Mouse (Mus musculus): ENCODE measurements at regions not wholly inside any gene's neighbourhood (a gene's known extent, or its start where the extent isn't known, plus 50 kb on each side); places are given as distances from the start of the nearest gene placed in this dataset.

DNA sequence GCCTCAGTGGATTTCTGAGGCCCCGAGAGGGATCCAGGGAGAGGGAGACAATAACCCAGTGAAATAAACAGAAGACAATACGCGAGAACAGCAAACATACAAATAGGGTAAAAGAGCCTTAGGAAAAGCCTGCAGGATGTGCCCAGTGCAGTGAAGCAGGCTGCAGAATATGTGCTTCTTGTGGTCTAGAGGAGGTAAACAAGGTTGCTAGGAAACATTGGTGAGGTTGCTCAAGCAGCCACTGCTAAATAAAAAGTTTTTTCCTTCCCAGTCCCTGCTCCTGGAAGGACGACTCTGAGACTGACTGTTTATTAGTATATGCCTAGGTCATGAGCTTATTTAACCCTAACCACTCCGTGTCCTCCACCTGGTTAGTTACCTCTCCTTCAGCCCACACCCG, 201.5 kb downstream of the Gadd45g start:
- Histone ChIP-seq H3K9ac (ENCODE audit: control insufficient read depth, low read depth, low read length, poor library complexity, severe bottlenecking) (no peak overlapping the region), H3K27ac (ENCODE audit: control insufficient read depth, low read depth, low read length) (no peak overlapping the region), H3K4me3 (ENCODE audit: control insufficient read depth in 1 of 2, insufficient read depth in 1 of 2, low read depth in 2 of 2, low read length in 2 of 2) (no peak overlapping the region), H3K36me3 (ENCODE audit: control insufficient read depth in 1 of 2, insufficient read depth in 2 of 2, low read length in 2 of 2) (no peaks in the 10 kb centered on the region), H3K9me3 (replicated peaks; ENCODE audit: insufficient read depth, low read length) (no peaks in the 10 kb centered on the region), H3K4me1 (ENCODE audit: control insufficient read depth in 1 of 2, insufficient read depth in 2 of 2, low read length in 2 of 2) (no peaks in the 10 kb centered on the region), H3K27me3 (ENCODE audit: control insufficient read depth in 1 of 2, insufficient read depth in 2 of 2, low read length in 2 of 2) (no peaks in the 10 kb centered on the region), H3K79me2 (ENCODE audit: control insufficient read depth, insufficient read depth, low read length, poor library complexity) (no peaks in the 10 kb centered on the region)
- DNase-seq (ENCODE audit: low read depth, low spot score): no peak
- TF ChIP-seq ELF1 (IDR thresholded peaks at IDR 0.05; ENCODE audit: low read depth, low read length): no peak
- no peak for TF ChIP-seq E2F4 (IDR thresholded peaks at IDR 0.05; ENCODE audit: borderline replicate concordance, low read depth, low read length)
- TF ChIP-seq POLR2AphosphoS5 (IDR thresholded peaks at IDR 0.05; ENCODE audit: borderline replicate concordance, low read depth, low read length): no peak
- no peak for TF ChIP-seq KAT2A (conservative IDR thresholded peaks at IDR 0.05; ENCODE audit: low read depth, low read length)
- TF ChIP-seq USF2 (IDR thresholded peaks at IDR 0.05; ENCODE audit: borderline replicate concordance in 1 of 2, insufficient read depth in 1 of 2, low read depth in 1 of 2, low read length in 2 of 2): no peak
- TF ChIP-seq TCF12 (IDR thresholded peaks at IDR 0.05; ENCODE audit: low read depth, low read length): no peak
- no peak for TF ChIP-seq ZC3H11A (IDR thresholded peaks at IDR 0.05; ENCODE audit: low read depth, low read length)
- TF ChIP-seq CHD1 (IDR thresholded peaks at IDR 0.05; ENCODE audit: low read depth, low read length): no peak
- TF ChIP-seq NELFE (IDR thresholded peaks at IDR 0.05; ENCODE audit: low read depth, low read length): no peak
- TF ChIP-seq UBTF (IDR thresholded peaks at IDR 0.05; ENCODE audit: borderline replicate concordance, insufficient read depth, low read depth, low read length): no peak
- TF ChIP-seq MAFK (IDR thresholded peaks at IDR 0.05; ENCODE audit: borderline replicate concordance, low read depth, low read length): no peak

DNA sequence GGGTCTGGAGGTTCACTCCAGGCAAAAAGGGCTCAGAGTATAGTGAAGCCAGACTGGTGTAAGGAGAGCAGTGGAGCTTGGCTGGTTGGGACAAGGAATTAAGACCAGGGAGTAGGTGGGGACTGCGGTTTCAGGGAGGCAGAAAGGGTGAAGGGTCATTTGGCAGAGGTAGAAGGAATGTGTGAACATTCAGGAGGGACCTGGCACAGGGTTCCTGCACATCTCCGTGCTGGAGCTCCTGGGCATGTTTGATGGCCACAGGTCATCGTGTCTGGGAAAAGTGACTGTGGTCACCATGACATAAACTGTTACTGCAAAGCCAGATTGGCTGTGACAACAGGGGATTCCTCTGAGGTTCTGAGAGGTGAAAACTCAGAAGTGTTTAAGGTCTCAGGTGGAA, 202.3 kb downstream of the Gadd45g start:
- H3K9me3 ChIP-seq (replicated peaks; ENCODE audit: insufficient read depth, low read length): no peaks in the 10 kb centered on the region
- TF ChIP-seq ETS1 (IDR thresholded peaks at IDR 0.05; ENCODE audit: low read depth, low read length): no peak
- TF ChIP-seq MXI1 (IDR thresholded peaks at IDR 0.05; ENCODE audit: low read depth, low read length): no peak
- TF ChIP-seq KAT2A (conservative IDR thresholded peaks at IDR 0.05; ENCODE audit: low read depth, low read length): no peak
- no peak for TF ChIP-seq POLR2AphosphoS5 (IDR thresholded peaks at IDR 0.05; ENCODE audit: borderline replicate concordance, low read depth, low read length)
- no peak for TF ChIP-seq CHD2 (IDR thresholded peaks at IDR 0.05; ENCODE audit: low read length)
- TF ChIP-seq MYB (IDR thresholded peaks at IDR 0.05; ENCODE audit: low read depth, low read length): no peak
- TF ChIP-seq E2F4 (IDR thresholded peaks at IDR 0.05; ENCODE audit: borderline replicate concordance, low read depth, low read length): no peak
- no peak for TF ChIP-seq ZNF384 (IDR thresholded peaks at IDR 0.05; ENCODE audit: low read depth, low read length)
- no peaks in the 10 kb centered on the region for H3K36me3 ChIP-seq (ENCODE audit: control insufficient read depth in 1 of 2, insufficient read depth in 2 of 2, low read length in 2 of 2)
- no peak overlapping the region for H3K4me3 ChIP-seq (ENCODE audit: control insufficient read depth in 1 of 2, insufficient read depth in 1 of 2, low read depth in 2 of 2, low read length in 2 of 2)
- no peak for DNase-seq (ENCODE audit: low read depth, low spot score)
- no peaks in the 10 kb centered on the region for H3K4me1 ChIP-seq (ENCODE audit: control insufficient read depth in 1 of 2, insufficient read depth in 2 of 2, low read length in 2 of 2)
- H3K79me2 ChIP-seq (ENCODE audit: control insufficient read depth, insufficient read depth, low read length, poor library complexity): no peaks in the 10 kb centered on the region
- H3K27me3 ChIP-seq (ENCODE audit: control insufficient read depth in 1 of 2, insufficient read depth in 2 of 2, low read length in 2 of 2): no peaks in the 10 kb centered on the region
- no peak overlapping the region for H3K27ac ChIP-seq (ENCODE audit: control insufficient read depth, low read depth, low read length)
- no peak overlapping the region for H3K9ac ChIP-seq (ENCODE audit: control insufficient read depth, low read depth, low read length, poor library complexity, severe bottlenecking)

Data from MEL (cell line).